Mouse (Mus musculus): ENCODE results near the gene Rgp1.

DNA sequence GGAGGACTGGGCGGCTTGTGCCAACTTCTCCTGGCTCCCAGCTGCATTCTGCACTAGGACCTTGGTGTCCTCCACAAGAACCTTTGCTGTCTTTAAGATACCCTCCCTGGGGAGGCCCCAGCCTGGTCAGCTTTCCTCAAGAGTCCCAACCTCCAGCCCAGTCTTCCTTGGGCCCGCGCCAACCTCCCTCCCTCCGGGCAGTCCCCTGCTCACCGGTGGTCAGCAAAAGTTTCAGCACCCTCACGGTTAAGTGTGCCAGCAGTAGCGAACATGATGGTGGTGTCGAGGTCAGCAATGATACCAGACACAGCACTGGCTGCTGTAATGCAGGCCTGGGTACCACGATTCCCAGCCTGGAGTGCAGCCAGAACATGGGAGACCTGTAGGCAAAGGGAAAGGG is 42.5 kb upstream of the Rgp1 start:
- TF ChIP-seq CTCF (conservative IDR thresholded peaks at IDR 0.05; ENCODE audit: low read length) (no peak), NANOG (IDR thresholded peaks at IDR 0.05; ENCODE audit: borderline replicate concordance, low read length) (no peak), POU5F1 (IDR thresholded peaks at IDR 0.05; ENCODE audit: borderline replicate concordance, low read length) (no peak)
